Mouse (Mus musculus): ENCODE measurements at regions not wholly inside any gene's neighbourhood (a gene's known extent, or its start where the extent isn't known, plus 50 kb on each side); places are given as distances from the start of the nearest gene placed in this dataset.

DNA sequence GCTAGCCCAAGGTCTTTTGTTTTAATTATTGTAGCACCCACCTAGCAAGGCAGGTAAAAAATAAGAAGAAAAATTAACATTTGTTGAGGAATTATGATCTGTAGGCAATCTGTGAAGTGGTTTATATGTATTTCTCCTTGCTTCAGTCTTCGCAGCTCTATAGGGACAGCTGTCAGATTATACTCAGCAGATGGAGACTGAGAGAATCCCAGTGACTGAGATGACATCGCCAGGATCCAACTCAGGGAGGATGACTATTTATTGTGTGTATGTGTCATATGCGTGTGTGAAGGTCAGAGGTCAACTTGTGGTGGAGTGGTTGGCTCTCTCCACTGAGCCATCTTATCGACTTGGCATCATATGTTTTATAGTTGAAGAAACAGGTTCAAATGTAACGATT lies 362.0 kb upstream of the Chd6 start:
- no peak for ATAC-seq

DNA sequence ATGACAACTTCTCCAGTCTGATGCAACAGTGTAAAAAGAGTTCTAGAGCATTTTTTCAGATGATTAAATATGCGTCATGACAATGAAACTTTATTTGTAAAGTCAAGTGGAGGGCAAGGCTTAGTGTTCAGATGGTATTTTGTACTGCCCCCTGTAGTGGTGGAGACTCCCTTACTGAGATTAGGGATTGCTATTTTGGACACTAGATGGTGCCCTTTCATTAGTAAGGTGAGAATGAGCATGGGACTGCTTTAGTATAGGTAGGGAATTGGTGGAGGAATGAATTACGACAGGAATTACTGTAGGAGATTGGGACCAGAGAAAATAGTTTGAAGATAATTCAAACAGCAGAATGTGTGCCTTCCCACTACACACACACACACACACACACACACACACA lies 361.1 kb upstream of the Chd6 start:
- no peak for ATAC-seq

DNA sequence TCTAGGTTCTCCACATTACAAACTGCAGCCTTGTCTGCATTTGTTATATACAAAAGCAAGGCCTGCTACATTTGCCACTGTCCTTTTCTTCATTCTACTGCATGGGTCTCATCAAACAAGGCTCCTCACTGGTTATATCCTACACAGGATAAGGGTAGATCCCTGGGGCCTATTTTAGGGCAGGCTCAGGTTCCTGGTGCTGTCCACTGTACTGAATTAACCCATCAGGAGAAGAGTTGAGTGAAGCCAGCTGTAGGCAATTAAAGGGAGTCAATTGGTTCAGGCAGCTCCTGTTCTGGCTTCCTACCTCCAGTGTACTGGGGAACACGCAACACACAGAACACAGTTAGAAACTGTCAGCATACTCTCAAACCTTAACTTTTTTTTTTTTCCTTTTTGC lies 358.2 kb upstream of the Chd6 start:
- no peak for ATAC-seq

DNA sequence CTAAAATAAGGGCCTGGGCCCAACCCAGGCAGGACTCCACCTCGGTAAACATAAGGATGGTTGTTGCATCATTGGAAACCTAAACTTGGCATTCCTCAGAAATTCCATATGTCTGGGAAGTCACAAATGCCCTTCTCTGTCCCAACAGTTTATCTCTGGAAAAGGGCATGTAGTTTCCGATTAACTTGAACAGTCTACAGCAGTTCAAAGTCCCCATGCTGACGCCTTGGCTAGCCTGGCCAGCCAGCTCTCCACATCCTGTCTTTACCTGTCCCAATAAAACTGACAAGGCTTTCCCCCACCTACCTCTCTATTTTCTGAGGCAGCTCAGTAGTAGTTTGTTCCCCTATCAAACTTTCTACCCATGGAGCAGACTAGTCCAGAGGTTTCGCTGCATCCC lies 351.7 kb upstream of the Chd6 start:
- no peak for ATAC-seq

DNA sequence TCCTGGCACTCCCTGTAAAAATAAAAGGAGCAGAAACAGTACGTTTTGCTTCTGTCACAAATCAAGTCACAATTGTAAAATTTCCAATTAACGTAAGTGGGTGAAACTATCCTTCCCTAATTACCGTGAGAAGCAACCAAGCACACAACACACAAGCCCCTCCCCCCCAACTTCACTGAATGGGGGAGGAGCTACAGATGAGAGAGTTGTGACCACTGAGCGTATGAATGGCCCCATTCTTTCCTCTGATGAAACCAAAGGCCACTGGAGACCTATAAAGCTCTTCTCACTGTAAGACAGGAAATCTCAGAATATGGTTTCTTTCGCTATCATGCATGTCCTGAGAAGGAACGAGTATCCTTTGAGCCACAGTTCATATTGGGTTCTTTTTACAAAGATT lies 345.6 kb upstream of the Chd6 start:
- no peak for ATAC-seq

DNA sequence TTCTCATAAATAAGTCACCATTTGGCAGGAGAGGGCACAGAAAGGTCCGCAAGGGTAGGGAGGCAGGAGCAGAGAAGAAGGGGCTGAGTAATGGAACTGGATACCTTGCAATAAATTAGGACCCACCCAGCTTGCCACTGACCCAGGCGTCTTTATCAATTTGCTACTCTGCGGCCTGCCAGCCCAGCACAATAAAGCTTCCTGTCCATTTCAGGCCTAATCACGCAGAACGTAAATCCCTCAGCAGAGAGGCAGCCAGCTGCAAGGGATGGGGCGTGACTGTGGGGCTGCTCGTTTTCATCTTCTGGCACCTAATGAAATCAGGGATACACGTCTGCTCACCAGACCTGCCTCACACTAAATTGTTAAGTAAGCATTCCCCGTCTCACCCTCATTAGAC lies 324.9 kb upstream of the Chd6 start:
- no peak for ATAC-seq

DNA sequence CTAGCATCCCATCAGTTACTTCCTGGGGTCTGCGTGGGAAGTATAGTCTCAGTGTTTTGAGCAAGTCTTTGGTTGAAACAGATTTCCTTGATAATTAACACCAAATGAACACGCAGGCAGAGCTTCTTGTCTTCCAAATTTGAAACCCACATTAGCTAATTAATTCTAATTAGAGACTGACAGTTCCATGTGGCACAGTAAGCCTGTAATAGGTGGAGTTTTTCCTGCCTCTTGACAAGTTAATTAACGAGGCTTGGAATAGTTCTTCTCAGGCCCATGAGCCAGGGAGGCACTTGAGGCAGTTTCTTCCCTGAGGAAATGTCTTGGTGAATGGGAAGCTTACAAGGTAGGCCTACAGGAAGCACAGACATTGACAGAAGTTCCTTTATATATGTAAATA lies 320.4 kb upstream of the Chd6 start:
- ATAC-seq = no peak

DNA sequence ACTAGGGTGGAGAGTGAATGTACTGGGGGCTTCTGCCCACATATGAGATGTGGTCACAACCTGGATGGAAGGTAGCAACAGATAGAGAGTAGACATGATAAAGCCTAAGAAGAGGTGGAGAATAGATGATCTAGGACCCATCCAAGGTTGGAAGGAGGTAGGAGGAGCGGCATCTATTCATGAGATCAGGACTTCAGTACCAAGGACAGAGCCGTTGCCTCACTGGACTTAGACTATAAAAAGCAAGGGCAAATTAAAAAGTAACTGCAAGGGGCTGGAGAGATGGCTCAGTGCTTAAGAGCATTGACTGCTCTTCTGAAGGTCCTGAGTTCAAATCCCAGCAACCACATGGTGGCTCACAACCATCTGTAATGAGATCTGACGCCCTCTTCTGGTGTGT lies 316.7 kb upstream of the Chd6 start:
- no peak for ATAC-seq

DNA sequence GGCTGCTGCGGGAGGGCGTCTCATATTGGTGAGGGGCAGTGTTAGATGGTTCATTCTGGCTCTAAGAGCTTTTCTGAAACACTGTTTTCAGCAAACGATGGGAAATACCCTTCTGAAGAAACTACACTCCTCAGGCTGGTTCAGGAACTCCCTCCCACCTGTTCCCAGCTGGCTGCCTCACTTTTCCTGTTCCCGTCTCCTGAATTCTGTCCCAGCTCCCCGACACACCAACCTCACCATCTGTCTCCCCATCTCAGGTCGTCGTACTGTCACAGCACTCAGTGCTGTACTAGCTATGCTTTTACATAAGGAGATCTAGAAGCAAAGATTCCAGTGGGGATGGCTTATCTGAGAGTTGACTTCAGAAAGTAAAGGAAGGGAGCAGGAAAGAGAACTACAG lies 309.2 kb upstream of the Chd6 start:
- no peak for ATAC-seq

DNA sequence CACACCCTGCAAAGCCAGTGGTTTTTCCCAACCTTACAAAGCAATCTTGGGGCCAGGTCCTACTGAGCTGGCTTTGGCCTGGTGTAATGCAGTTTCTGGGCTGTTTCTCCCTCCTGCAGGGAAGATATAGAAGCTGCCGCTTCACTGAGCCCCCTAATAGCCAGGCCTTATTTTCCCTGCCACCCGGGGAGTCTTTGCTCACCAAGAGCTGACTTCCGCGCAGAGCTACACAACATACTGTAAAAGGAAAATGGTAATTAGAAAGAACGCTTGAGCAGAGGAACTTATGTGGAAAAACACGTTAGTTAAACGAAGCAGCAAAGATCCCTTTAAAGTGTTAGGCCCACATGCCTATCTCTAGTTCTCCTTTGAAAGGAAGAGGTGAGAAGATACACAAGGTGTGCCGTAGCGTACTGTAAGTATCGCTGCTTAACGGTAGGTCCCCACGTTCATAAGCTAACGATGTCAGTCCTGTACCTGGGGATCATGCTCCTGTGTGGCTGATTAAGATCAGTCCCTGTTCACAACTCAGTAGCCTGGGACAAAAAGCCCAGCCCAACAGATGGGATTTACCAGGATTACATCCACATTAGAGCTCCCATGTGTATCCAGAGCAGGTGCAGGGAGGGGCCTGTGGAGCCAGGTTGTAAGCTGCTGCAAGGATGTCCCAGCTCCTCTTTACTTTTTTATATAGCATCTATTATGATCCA lies 307.5 kb upstream of the Chd6 start:
- ATAC-seq = no peak

DNA sequence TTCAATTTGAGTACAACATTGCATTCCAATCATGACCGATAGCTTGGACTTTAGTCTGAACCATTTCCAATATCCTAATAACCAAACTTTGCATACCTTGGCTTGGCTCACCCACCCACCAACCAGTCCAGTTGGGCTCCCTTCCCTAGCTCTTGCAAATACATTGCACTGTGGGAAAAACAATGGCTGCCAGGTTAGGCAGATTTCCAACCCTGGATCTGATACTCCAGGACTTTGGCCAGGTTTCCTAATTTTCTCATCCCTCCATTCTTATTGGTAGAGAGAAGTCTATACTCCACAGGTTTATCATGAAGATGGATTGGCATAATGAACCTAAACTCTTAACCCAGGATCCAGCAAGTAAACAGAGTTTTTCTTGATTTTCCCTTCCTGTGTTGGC lies 299.4 kb upstream of the Chd6 start:
- no peak for ATAC-seq

DNA sequence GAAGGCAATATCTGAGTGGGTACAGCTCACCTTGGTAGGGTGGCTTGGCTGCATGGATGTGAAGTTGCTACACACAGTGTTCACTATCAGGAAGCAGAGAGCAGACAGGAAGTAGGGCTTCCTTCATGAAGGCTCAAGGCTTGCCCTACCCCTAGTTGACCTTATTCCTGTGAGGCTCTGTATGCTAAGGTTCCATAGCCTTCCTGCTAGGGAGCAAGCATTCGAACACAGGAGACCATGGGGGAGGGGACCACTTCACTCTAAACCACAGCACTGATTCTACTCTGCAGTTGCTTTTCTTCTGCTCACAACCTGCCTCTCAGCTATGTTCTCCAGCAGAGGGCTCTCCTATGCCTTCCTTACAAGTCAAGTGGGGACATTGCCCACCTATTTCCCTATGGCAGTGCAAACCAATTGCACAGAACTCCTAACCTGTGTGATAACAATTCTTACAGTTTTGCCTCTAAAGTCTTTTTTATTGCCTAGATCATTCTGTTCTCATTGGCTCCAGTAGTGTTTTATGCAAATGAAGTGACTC lies 297.0 kb upstream of the Chd6 start:
- no peak for ATAC-seq

DNA sequence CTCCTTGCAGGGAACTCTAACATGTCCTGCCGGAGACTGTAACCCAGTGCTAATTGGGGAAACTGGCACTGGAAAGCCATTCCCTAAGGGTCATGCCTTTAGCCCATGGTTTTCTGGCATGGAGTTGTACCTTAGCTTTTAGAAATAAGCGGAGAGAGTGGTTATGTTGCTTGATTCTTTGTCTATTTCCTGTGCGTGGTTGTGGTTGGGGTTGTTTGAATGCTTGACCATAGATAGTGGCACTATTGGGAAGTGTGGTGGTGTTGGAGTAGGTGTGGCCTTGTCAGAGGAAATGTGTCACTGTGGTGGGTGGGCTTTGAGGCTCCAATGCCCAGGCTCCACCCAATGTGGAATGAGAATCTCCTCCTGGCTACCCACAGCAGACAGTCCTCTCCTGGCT lies 289.2 kb upstream of the Chd6 start:
- ATAC-seq = no peak

DNA sequence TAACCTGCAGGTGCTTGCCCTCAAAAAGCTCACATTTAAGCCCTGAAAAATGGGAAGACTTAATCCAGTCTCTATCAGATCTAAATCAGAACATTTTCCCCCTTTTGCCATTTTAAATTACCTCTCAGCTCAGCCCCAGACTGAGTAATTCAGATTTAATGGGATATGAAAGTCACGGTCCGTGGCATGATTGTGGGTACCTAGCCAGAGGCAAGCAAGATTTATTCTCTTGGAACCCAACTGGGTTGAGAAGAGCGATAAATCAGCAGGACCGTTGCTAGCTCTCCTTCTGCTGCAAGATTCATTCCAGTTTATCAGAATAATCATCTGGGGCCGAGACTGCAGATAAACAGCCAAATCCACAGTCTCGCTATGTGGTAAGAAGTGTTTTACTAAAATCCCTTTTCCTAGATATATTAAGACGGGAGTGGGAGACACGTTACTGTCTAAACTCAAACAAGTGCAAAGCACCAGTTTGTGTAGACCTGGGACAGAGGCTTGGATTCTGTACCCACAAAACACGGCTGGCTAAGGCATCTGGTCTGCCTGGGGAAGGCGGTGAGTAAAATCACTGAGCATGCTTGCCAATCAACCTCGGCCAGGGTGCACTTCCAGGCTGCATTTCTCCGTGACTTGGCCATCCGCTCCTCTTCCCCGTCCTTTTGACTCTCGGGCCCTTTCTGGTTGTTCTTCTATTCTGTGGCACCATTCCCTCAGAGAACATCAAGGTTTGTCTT lies 282.2 kb upstream of the Chd6 start:
- no peak for ATAC-seq

DNA sequence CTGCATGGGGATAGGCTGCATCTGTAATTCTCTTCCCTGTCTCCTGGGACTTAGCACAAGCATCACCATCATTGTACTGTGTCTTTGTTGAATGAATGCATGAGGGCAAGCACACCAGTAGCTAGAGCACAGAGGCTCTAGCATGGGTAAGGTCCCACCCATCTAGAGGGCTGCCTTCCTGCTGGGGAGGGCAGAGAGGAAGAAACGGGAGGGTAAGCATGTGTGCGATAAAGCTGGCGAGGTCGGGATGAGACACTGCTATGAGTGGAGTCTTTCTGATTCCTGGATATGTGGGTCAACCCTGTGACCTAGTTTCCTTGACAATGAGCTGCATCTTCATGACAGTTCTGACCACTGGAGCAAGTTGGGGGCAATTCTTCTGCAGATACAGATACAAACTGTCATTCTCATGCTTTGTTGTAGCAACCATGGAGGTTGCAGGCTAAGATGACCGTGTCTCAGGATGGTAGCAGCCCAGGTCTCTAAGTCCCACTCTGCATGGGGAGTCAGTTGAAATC lies 280.5 kb upstream of the Chd6 start:
- ATAC-seq = no peak

DNA sequence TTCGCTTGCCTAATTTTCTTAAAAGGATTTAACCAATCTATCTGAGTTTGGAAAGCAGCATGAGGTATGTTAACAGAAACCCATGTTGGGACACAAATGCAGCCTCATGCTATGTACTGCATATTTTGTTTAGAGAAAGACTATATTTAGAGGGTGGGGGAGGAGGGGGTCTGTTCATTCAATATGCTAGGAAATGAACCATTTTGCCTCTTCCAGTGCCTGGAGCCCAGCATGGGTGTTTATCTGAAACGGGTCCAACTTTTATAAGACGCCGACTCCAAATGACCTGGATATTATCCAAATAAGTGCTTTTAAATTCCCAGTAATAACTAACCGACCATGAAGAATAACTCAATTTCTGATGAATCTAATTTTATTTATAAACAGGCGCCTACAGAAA lies 278.2 kb upstream of the Chd6 start:
- ATAC-seq = no peak

DNA sequence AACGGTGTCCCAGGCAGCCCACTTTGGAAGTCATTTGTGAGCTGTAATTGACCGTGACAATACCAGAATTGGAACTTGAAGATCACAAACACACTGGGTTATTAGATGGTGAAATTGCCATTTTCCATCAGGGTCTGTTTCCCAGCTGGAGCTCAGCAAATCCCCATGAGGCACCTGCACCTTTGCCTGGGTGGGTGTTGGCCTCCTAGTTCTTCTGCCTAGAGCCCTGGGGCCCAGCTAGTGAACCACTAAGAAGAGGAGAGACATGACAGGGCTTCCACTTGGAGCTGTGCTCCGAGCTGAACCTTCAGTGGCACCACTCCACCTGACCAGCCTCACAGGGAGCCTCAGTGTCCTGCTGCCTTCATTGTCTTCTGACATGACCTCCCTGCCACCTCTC lies 273.5 kb upstream of the Chd6 start:
- ATAC-seq = no peak

DNA sequence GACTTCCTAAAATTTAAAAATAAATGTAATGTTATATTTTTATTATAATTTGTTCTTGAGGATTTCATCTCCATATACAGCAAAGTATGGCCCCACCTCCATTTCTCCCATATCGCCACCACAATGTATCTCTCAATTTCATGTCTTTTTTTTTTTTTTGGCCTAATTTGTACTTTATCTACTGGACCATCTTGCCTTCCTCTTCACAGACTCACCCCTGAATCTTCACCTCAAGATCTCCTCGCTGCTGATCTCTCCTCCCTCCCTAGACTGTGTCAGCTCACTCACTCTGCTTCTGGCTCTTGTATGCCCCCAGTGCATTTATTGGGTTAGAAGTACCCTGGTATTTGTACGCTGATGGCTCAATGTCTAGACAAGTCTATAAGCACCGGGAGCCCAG lies 269.4 kb upstream of the Chd6 start:
- no peak for ATAC-seq

DNA sequence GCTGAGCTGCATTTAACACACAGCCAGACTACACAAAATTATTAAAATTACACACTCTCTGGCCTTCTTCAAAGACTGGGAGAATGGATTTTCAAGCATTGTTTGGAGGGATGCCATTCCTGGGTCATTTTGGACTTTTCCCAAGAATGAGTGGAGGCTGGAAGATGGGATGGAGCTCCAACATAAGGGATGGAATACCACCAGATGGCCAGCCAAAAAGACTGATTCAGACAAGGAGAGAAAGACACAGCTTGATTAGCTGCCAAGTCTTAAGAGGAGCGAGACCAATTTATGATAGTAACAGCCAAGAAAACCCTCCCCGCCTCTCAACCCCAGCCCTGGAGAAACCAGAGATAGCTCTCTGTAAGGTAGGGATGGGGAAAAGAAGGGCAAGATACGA lies 253.4 kb upstream of the Chd6 start:
- no peak for ATAC-seq

DNA sequence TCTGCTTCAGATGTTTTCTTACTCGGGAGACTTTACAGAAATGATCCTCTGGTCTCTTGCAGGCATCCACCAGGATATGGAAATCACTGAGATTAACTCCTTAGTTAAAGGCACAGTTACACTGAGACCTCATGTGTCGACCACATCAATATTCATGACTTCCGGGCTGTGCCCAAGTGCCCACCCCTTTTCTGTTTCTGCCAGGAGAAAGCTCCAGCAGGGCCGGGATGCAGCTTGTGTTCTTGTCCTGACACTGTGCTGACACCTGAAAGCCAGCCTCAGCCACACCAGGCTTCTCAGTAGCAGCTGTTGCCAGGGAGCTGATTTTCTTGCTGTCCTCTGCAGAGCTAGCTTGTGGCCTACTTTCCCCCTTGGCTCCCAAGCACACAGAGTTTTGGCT lies 240.2 kb upstream of the Chd6 start:
- no peak for ATAC-seq

DNA sequence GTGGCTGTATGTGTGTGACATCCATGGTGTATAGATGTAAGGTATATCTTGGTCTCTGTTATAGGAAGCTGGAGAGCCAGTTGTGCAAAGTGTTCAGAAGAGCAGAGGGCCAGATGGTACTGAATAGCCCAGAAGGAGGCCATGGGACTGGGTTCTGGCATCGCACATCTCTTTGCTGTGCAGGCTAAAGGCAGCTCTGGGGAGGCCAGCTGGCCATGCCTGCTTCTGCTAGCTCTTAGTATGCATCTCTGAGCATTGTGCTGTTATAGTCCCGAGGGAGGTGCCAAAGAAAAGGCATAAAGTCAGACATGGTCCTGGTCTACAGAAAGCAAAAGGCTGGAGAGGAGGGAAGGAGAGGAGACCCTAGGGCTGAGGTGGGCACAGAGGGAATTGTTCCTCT lies 235.1 kb upstream of the Chd6 start:
- ATAC-seq = no peak

DNA sequence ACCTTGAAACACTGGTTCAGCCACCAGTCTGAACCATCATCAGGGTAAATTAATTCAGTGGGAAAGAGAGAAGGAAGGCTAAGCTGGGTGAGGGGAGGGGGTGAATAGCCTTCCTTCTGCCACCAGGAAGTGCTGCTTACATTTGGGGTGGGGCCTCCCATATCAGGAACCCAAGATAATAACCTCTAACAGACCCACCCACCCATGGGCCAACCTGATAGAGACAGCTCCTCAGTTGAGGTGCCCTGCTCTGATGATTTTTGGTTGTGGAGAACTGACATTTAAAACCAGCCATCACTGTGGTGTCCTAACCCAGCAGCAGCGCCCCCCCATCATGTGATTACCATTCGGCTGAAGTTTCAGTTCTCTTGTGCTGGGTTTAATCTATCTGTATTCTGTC lies 233.8 kb upstream of the Chd6 start:
- ATAC-seq = no peak

DNA sequence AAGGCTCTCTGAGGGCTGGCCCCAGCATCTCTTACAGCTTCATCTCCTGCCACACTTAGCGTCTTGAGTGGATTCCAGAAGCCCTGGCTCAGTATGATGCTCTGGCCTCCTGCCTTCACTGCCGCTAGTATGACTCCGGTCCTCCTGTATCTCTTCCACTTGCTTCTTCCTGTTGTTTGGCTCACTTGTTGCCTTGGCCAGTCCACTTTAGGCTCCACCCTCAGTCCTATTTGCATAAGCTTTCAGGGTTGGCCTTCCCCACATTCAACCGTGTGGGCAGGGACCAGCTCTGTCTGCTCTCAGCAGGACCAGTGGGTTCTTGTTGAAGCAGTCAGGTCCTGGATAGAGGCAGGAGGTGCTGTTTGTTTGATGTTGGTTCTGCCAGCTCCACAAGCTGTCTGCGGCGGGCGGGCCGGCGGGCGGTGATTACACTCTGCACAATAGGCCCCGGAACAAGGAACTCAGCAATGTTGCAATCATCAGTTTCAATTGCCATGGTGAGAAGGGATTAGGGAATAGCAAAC lies 232.6 kb upstream of the Chd6 start:
- ATAC-seq = no peak

DNA sequence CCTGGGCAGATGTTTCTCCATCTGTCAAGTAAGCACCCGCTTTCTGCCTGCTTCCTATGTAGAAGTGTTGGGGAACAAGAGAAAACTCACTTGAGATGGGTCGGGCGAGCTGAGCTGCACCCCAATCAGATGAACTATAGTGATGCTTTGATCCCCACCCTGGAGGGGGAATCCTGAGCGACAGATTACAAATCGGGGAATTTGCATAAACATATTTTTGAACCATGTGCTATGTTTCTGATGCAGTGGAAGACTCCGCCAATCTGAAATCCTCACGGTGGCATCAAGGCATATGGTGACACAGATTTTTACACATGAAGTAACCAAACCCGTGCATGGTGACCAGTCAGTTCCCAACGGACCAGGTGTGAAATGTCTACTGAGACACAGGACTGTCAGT lies 231.4 kb upstream of the Chd6 start:
- no peak for ATAC-seq
